Mouse (Mus musculus) A20 (cell line): ENCODE results near the gene Rusc2.

Source experiments
- DNase-seq: peaks from one replicate; pipeline ENCODE4 v3.0.0-alpha.2; 2011; ENCODE audit warnings: low read depth, low spot score

Gene Rusc2

DNA sequence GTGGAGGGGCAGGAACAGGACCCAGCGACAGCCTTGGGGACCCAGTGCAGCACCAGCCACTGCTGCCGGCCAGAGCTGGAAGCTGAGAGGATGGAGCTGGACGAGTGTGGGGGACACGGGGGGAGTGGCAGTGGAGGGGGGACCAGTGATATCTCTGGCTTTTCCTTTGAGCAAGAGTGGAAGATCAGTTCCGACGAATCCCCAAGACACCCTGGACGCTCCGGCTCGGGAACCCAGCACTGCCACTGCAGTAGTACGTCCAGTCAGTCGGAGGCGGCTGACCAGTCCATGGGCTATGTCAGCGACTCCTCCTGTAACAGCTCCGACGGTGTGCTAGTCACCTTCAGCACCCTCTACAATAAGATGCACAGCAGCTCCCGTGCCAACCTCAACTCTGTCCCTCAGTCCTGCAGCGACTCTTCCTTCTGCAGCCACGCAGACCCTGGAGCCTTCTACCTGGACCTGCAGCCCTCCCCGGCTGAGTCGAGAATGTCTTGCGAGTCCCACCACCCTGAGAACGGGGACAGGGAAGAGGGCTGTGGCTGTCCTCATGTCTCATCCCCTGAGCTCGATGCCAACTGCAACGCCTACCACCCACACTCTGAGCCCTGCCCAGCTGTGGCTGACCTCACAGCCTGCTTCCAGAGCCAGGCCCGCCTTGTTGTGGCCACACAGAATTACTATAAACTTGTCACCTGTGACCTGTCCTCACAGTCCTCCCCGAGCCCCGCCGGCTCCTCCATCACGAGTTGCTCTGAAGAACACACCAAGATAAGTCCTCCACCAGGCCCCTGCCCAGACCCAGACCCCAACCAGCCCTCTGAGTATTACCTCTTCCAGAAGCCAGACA is 33.7 kb downstream of the Rusc2 start:
- DNase-seq, result no peak

DNA sequence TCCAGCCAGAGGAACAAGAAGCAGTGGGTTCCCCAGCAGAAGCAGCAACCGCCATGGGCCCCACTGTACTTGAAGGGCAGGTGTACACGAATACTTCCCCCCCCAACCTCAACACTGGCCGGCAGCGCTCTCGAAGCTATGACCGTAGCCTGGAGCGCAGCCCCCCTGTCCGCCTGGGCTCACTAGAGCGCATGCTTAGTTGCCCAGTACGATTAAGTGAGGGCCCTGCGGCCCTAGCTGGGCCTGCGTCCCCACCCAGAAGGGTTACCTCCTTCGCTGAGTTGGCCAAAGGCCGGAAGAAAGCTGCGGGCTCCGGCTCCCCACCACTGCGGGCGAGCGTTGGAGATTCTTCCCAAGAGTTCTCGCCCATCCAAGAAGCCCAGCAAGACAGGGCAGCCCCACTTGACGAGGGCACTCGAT is 34.3 kb downstream of the Rusc2 start:
- DNase-seq, result no peak

DNA sequence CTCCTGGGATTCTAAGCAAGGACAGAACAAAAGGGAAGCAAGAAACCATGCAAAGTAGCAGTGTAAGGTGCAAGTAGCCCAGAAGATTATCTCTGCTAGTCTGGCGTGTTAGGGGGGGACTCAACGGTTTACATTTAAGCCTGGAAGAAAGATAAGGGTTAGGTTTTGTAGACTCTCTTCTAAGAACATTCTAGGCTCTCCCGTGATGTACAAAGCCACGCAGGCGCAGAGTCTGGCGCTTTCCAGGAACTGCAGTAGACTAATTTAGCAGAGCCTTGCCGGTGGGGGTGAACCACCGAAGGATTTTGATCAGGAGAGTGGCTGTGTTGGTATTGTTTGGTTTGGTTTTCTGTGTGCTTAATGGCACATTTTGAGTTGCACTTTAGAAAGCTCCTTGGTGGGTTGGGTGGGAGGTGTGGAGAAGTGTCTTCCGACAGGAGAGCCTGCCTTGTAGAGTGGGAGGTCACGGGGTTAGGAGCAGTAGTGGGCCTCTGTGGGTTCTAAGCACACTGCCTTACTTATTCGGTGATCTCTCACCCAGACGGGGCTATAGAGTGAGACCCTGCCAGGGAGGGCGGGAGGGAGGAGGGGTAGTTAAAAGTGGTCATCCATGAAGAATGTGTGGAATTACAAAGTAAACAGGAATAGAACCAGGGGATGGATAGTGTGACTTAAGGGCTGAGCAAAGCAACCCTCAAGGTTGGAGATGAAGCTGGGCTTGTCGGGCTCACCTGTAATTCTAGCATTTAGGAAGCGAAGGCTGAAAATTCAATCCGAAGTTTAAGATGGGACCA is 35.7 kb downstream of the Rusc2 start:
- DNase-seq, result no peak

DNA sequence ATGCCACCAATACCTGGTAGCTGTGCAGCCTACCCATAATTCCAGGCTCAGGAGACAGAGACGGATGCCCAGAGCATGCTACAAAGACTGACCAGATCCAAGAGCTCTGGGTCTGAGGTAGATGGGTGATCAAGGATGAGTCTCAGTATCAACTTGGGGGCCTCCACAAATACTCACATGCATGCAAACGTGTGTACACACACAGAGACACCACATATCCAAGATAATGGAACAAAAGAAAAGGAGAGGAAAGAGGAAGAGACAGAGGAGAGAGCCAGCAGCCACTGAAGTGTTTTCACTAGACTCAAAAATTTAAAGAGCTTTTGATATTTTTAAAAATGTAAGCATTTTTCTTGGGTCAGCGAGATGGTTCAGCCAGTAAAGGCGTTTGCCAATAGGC is 36.7 kb downstream of the Rusc2 start:
- no peak for DNase-seq

DNA sequence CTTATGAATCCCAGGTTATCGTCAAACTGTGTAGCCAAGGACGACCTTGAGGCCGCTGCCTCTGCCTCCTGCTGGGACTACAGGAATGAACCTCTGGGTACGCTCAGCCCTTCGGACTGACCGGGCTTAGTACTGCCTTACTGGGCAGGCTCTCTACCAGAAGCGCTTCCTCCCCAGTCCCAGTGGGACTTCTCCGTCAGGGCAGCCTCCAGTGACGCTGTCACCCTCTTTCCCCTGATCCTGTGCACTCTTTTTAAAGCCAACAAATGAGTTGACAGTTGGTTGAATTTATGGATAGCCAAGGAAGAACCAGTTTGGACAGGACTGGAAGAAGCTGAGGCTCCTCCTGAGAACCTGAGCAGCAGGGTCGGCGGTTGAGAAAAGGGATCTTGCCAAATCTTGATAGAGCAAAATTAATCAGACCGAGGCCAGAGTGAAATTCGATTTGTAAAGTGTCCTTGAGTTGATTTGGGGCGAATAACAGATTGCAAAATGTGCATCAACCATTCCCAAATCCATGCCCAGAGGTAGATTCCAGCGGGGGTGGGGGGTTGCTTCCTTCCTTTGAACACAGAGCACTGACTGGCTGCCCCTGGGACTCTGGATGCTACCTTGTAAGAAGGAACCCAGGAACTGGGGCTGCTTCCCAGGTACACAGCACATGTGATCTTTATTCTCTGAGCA is 37.3 kb downstream of the Rusc2 start:
- no peak for DNase-seq

DNA sequence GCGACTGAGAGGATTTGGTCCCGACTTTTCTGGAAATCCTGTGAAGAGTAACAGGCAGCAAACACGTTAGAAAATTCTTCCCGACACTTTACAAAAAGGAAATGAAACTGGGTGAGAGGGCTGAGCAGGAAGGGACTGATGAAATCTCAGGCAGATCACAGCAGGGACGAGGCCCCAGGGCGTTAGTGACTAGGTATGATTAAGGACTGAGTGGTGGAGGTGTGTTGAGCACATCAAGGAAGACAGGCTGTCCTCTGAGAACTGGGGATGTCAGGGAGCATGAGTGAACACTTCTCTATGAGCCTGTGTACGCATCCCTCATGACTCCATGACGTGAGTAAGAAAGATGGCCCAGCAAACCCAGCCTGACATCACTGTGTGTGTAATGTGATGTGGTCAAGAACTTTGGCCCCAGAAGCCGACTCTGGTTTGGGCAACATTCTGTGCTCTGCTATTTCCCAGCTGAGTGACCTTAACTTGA is 38.1 kb downstream of the Rusc2 start:
- DNase-seq, result peak; percentile 15

DNA sequence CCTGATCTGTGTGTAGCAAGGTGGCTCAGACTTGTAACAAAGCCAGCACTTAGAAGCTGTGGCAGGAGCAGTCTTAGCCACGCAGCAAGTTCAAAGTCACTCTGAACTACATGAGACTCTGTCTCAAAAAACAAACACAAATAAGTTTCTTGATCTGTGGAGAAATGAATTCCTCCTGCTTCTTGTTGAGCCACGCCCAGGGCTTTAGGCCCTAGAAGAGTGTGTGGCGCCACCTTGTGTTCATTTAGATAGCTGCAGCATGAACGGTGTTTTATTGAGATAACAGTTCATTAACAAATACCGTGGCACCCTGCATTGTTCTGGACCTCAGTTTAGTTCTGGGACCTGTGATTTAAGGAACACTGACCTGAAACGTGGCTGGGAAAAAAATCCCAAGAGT is 38.5 kb downstream of the Rusc2 start:
- peak; percentile 81 for DNase-seq

DNA sequence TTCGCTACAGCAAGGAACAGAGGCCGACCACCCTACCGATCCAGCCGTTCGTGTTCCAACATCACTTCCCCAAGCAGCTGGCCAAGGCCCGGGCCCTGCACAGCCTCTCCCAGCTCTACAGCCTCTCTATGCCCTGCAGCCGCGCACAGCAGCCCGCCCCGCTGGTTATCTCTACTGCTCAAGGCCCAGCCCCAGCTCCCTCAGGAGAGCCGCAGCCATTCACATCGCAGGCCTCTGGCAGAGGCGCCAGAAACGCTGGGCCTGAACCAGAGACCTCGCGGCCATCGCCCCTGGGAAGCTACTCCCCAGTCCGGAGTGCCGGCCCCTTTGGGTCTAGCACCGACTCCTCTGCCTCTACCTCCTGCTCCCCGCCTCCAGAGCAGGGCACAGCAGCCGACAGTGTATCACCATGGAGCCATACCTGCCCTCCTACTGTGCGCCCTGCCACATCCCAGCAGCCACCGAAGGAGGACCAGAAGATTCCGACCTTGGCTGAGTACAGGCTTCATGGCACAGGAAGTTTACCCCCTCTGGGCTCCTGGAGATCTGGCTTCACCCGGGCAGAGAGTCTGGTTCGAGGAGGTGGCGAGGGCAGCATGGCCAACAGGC is 40.0 kb downstream of the Rusc2 start:
- DNase-seq, result no peak

DNA sequence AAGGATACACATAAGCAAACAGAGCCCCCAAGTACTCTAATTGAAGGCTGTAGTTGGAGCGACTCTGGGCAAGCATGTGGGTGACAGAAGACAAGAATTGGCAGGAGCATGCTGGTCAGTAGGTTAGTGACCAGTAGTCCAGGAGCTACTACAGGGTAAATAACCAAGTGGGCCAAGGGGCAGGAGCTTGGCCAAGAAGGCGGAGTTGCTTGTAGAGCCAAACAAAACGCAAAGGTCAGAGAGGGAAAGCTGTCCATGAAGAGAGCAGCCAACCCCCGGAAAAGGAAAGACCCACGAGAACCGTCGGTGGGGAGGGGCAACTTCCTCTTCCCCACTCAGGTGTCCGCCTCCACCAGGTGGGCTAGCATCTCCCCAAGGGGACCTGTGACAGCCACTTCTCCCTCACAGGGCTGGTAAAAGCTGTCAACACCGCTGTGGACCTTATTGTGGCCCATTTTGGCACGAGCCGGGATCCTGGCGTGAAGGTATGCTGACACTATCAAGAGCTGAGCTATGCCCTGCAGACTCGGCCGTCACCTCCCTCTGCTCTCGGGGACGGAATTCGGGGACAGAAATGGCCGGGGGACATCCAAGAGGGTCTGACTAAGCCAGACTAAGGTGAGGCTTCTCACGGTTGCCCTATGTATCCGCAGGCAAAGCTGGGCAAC is 41.6 kb downstream of the Rusc2 start:
- DNase-seq, result no peak

DNA sequence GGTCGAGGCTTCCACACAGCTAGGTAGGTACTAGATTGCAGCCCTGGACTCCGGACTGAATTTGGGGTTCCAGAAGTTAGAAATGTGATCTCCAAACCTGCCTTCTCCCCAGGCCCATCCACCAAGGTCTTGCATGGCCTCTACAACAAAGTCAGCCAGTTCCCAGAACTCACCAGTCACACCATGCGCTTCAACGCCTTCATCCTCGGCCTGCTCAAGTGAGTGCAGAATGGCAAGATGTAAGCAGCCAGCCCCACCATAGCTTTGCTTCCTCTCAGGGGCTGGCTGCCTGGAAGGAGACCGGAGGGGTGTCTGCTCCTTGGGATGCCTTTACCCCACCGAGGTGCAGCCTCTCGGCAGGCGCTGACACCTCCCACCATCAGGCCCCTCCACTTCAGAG is 42.3 kb downstream of the Rusc2 start:
- no peak for DNase-seq

DNA sequence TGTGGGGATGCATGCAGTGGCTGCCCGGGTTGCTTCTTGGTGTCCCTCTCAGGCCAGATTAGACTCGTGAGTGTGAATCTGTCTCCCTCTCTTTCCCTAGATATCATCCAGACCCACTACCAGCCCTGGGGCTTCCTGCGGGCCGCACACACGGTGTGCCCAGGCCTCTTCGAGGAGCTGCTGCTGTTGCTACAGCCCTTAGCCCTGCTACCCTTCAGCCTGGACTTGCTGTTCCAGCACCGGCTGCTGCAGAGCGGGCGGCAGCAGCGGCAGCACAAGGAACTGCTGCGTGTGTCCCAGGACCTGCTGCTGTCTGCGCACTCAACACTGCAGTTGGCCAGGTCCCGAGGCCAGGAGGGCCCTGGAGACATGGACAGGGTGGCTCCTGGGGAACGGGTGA is 43.4 kb downstream of the Rusc2 start:
- no peak for DNase-seq

DNA sequence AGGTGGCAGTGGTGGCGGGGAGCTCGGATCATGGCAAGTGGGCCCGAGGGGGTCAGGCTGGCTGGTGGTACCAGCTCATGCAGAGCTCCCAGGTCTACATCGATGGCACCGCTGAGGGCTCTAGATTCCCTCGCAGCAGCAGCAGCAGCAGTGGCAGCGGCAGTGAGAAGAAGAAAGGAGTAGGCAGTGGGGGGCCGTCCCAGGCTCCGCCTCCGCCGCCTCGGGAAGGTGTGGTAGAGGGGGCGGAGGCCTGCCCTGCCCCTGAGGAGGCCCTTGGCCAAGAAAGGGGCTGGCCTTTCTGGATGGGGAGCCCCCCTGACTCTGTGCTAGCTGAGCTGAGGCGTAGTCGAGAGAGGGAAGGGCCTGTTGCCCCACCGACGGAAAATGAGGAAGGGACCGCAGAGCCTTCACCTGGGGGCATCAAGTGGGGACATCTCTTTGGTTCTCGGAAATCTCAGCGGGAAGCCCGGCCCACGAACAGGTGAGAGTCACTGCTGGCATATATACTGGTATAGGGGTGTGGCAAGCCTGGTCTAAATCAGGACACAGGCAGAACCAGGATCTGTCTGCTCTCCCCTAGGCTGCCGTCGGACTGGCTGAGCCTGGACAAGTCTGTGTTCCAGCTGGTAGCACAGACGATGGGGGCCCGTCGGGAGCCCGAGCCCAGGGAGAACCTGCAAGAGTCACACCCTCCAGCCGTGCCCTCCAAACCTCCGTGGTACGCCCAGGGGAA is 44.0 kb downstream of the Rusc2 start:
- DNase-seq, result no peak

DNA sequence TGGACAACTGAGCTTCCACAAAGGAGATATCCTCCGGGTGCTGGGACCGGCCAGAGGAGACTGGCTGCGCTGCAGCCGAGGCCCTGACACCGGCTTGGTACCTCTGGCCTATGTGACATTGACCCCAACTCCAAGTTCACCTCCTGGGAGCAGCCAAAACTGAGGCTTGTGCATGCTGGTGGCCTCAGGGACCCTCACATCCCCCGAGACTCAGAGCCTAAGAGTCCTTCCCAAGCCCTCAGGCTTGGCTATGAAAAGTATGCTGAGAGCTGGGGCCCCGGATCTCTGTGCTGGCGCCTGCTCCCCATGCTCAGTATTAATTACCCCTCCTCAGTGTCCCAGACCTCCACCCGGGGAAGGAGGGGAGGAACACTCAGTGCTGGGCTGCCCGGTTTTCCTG is 44.7 kb downstream of the Rusc2 start:
- no peak for DNase-seq

DNA sequence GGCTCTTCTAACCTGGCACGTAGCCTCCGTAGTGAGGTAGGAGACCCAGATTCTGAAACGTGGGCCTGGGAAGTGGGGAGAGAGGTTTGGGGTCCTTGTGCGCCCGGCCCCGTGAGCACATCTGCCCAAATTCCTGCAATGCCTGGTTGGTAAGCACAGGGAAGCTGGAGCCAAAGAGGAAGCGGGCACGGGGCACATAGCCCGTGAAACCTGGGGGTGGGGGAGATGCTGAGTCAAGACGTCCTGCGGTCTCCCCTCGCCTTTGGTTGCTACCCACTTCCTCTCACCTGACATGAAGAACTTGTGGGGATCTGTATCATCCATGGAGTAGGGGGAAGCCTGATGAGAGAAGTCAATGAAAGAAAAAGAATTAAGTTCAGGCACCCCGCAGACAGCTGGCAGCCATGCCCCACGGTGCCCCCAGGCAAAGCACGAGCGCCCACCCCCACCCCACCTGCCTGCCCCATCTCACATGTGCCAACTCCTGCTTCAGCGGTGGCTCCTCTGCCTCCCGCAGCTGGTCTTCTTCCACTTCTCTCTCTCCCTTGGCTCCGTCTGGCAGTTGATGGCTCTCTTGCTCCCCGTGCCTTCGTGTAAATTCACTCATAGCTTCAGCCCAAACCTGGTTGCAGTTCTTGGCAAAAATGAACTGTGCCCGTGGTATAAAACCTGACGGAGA is 45.9 kb downstream of the Rusc2 start:
- no peak for DNase-seq

DNA sequence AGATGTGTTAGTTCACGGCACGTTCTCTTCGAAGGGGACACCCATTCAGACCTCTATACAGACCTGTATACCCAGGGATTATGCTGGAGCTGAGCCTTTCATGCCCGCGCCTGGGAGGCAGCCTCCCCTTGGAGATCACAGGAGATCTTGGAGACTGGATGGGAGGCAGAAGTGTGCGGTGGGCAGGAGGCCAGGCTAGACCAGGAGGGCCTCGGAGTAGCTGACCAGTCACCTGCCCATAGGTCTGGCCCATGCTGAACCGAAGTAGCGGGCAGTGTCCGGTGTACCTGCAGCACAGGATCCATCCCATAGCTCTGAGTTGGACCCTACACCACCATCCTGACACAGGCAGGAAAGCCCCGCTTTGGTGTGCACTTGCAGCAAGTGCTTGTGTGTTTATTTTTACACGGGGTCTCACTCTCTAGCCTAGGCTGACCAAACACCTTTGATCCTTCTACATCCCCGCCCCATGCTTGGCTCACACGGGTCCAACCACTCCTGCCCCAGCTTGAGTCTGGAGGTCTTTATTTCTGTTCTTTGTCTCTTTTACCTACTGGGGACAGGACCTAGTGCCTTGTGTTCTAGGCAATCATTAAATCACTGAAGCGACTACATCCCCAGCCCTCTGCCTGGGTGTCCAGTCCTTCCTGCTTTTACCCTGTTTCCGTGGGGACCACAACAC is 46.5 kb downstream of the Rusc2 start:
- no peak for DNase-seq

DNA sequence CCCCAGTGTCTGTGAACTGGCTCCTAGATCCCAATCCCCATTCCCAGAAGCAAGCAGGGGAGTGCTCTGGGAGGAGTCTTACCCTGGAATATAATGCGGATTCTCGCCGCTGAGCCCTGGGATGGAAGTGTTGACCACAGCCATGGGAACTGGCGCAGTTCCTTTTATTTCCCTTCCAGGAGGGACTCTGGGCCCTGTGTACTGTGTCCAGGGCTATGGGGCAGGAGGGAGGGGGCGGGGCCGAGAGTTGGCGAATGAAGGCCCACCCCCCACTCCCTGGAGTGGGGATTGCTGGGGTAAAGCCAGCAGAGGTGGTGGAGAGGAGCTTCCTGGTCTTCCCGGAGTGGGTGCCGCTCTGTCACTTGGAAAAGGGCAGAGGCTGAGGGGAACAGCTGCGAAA is 47.2 kb downstream of the Rusc2 start, which contains the start of gene Fam166b:
Fam166b (minus strand) TSS at position 189 of the 400 bp plus-strand sequence.
- DNase-seq, result no peak

DNA sequence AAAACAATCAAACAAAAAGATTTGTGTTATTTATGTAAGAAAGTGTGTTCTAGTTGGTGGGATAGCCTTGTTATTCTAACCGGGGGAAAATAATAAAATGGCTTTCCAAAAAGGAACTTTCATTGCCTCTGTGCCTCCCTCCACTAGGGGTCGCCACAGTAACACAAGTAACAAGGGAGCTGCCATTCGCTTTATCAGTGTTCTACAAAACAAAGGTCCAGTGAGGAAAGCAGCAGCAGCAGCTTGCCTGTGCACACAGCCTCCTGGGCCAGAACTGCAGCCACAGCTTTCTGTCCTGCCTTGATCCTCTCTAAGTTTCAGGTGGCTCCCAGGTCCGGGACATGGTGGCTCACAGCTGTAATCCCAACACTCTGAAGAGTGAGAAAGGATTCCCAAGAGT is 49.9 kb downstream of the Rusc2 start:
- peak; percentile 78 for DNase-seq

DNA sequence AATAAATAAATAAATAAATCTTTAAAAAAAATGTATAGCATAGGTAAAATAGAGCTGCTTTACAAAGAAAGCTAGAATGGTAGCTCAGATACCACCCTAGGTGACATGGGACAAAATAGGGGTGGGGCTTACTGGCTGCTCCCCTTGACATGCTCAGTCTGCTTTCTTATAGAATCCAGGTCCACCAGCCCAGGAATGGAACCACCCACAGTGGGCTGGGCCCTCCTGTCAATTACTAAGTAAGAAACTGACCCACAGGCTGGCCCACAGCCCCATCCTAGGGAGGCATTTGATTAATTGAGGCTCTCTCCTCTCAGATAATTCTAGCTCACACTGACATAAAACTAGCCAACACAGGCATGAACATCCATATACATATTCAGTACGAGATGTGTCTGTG is 51.1 kb downstream of the Rusc2 start:
- no peak for DNase-seq

DNA sequence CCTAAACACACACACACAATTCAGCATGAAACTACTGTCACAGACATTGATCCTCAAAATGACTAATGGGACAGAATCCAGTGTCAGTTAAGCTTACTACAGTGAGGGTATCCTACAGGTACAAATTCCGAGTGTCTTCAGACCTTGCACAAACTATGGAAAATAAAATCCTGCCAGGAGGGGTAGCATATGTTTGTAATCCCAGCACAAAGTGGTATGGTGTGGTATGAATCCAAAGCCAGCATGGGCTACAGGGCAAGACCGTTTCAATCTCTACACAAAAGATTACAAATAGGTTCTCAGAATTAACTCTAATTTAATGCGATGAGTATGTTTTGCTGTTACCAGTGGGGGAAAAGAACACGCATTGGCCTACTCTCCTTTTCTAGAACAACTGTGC is 59.9 kb downstream of the Rusc2 start, which contains the start of gene Tesk1:
Tesk1 (plus strand) TSS at position 301 of the 400 bp plus-strand sequence.
- DNase-seq, result no peak
